Mouse (Mus musculus) thymus, adult 18-20 months (tissue): ENCODE measurements around the gene Gck.

Experiments
- DNase-seq, 2 experiments: peaks; one replicate each; pipeline ENCODE4 v3.0.0; 2022; ENCODE audit warnings: mixed read lengths in 2 of 2

The Gck gene

DNA sequence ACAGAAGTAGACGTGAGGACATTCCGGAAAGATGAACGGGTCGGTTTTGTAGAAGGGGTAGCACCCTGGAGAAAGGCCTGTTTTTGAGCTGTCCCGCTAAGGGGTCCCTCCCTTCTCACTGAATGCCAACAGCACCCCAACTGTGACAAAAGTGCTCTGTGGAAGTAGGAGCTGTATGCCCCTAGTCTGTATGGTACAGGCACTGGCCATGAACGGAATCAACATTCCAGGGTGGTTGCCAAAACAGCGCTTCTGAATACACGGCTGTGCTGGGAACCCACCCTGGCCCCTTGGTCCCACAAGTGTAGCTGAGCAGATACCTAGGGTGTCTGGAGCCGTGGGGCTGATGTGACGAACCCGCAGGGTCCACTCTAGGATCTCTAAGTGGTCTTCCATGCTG is 77.2 kb downstream of the Gck start:
- no peak for DNase-seq

DNA sequence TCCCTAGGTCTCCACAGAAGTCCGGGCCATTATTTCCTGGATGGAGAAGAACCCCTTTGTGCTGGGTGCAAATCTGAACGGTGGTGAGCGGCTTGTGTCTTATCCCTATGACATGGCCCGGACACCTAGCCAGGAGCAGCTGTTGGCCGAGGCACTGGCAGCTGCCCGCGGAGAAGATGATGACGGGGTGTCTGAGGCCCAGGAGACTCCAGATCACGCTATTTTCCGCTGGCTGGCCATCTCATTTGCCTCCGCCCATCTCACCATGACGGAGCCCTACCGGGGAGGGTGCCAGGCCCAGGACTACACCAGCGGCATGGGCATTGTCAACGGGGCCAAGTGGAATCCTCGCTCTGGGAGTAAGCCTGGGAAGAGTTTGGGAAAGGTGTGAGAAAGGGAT is 79.8 kb downstream of the Gck start:
- no peak for DNase-seq

DNA sequence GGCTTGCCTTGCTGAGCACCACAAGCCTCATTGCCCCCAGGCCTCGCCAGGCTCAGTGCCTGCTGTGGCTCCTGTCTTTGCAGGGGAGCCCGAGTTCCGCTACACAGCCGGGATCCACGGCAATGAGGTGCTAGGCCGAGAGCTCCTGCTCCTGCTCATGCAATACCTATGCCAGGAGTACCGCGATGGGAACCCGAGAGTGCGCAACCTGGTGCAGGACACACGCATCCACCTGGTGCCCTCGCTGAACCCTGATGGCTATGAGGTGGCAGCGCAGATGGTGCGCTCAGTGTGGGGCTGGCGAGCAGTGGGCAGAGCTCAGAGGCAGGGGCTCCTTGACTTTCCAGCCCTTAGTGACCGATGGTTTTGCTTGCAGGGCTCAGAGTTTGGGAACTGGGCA is 80.5 kb downstream of the Gck start:
- no peak for DNase-seq

DNA sequence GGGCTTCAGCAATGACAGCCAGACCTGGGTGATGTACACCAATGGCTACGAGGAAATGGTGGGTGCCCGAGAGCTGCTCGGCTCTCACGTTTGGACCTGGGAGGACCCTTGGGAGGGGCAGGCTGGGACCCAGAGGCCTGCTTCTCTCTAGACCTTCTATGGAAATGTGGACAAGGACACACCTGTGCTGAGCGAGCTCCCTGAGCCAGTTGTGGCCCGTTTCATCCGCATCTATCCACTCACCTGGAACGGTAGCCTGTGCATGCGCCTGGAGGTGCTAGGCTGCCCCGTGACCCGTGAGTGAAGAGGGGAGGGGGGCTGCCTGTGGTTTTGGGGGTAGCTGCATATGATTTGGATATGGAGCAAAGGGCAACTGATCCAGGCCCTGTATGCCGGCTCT is 81.6 kb downstream of the Gck start:
- no peak for DNase-seq

DNA sequence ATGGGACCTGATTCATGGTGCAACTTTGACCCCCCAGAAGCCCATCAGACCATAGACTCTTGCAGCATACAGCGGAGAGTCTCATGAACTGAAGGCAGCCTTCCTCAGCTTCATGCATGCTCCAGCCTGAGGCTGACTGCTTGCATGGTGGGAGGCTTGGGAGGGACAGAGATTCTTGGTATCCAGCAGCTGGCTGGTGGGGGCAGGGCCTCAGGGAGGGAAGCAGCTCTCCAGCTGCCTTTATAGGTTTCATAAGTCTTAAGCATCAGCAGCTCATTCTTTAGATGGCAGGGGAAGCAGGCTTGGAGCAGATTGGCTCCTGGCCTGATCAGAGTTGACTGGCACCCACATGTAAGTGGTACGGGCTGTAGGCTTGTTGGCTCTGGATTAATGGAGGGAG is 82.7 kb downstream of the Gck start:
- DNase-seq: no peak

DNA sequence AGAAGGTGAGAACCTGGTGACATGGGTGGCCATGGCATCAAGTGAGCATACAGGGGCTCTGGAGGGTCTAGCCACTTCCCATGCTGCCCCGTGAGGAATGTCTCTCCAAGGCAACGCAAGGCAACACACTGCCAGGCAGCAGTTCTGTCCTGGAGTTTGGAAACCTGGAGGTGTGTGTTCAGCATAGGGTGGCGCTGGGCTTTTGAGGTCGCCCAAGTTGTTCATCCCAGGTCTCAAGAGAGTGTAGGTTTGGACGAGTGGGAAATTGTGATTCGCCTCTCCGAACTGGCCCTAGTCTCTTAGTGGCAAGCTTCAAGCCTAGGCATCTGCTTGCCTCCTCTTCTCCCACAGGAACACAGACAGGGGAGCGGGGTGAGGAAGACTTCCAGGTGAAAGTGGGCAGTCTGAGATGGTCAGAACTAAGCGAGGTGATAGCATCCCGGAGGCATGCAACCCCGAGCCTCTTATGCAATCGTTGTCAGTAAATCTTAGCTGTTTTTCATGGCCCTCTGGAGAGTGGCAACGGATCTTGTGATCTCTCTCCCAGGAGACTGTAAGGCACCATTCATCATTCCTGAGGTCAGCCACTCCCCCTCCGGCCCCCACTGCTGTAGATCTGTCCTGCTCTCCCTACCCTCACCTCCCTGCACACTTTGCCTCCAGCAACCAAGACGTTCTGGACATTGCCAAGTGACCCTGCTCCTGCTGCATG is 87.3 kb downstream of the Gck start:
- DNase-seq: no peak

DNA sequence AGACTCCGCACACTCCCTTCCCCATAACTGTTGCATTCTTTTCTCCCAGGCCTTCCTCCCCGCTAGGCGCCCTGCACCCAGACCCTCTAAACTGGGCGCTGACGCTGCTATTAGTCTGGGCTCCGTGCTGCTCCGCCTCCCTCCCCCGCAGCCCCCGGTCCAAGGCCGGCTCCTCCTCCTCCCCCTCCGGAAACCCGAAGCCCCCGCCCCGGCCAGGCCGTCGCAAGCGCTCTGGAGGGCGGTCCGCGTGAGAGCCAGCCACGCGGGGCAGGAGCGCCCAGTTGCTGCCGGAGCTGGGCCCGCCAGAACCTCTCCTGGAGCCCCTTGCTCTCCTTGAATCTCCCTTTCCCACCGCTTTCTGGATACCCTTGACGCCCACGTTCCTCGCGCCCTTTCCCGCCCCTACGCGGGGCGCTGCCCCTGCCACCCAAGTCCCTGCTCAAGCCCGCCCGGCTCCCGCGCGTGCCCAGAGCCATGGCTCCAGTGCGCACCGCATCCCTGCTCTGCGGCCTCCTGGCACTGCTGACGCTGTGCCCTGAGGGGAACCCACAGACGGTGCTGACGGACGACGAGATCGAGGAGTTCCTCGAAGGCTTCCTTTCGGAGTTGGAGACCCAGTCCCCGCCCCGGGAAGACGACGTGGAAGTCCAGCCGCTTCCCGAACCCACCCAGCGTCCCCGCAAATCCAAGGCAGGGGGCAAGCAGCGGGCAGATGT is 88.0 kb downstream of the Gck start, which contains the start of gene Aebp1:
Aebp1 (plus strand) TSS at position 270 of the 716 bp plus-strand sequence.
- DNase-seq: no peak

DNA sequence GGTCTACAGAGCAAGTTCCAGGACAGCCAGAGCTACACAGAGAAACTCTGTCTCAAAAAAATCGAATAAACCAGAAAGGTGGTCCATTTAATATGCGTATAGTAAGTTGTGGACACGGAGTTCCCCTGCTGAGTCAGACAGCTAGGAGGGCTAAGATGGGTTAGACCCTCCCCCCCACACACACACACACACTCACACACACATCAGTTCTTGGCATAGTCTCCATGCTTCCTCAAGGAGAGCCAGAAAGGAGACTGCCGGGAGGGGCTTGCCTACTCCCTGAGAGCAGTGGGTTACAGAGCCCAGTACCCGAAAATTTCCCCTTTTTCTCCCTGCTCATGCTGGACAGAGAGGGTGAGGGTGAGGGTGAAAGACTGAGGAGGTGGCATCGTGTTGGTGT is 89.2 kb downstream of the Gck start:
- DNase-seq: no peak

DNA sequence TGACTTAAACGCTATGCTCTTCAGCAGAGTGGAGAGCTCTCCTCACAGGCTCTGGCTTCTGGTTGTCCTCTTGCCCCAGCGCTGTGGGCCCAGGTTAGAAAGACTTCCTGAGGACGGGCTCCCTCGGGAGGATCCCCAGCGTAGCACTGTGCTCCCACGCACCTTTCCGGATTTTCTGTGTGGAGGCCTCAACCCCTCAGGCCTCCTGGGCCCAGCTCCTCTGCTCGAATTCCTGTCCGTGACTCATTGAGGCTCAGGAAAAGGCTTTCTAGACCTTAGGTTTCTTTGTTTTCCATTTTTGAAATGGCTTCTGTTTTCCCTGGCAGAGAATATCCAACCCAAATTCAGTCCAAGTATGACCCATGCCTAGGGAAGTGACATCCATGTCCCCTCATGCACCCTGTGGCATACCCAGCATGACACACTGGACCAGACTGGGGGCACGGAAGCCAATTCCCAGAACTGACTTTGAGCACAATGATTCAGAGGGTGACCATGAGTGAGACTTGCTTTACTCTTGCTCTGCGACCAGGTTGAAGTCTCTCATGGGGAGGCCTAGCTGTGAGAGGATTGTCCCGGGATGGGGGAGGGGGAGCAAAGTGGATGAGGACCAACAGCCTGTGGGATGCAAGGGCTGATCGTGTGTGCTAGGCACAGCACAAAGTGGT is 89.9 kb downstream of the Gck start:
- no peak for DNase-seq

DNA sequence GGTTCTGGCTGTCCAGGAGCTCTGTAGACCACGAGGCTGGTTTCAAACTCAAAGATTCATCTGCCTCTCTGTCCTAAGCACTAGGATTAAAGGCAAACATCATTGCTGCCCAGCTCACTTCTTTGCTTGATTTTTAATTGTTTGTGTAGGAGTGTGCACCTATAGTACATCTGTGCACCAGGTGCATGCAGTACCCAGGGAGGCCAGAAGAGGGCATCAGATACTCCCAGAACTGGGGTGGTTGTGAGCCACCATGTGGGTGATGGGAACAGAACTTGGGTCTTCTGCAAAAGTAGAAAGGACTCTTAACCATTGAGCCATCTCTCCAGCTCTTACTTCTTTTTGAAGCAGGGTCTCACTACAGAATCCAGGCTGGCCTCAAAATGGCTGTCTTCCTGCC is 91.2 kb downstream of the Gck start:
- DNase-seq: no peak

DNA sequence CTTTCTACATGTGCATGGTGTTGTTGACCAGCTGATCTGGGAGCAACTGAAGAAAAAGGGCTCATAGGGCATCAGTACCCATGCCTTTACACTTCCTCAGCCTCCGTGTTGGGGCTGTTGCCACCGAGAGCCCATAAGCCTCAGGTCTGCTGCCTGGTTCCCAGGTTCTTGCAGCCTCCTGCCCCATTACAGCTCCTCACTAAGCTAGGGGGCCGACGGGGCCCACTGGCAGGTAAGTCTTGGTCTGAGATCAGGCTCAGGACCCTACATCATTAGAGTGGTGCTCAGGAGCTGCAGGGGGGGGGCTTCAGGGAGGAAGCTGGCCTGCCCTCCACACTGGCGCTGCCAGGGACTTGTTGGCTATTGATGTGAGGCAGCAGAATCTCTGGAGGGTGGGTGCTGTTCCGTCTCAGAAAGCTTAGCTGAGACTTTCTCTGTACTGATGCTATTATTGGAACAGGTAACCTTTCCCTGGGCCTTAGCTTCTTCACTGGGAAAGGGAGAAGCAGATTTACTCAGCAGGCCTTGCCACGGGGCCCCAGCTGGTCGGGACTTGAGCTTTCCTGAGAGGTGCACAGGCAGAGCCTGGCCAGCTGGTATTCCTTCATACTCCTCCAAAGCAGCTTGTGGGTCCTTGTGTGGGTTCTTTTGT is 93.3 kb downstream of the Gck start:
- no peak for DNase-seq

DNA sequence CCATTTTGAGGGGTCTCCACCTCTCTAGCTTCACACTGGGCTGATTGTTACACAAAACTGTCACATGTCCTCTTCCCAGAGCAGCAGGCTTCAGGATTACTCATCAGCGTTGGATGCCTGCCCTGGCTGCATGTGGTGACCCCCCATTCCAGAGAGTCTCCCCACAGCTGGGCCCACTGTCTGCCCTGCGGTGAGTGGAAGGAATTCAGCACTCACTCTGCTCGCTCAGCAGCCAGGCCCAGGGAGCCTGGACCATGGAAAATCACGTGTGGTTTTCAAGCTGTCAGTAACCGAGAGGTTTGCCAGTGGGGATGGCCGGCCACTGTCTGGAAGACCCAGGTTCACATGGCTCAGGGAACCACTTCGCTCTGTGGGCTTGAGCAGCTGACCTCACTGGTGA is 94.0 kb downstream of the Gck start:
- DNase-seq: no peak

DNA sequence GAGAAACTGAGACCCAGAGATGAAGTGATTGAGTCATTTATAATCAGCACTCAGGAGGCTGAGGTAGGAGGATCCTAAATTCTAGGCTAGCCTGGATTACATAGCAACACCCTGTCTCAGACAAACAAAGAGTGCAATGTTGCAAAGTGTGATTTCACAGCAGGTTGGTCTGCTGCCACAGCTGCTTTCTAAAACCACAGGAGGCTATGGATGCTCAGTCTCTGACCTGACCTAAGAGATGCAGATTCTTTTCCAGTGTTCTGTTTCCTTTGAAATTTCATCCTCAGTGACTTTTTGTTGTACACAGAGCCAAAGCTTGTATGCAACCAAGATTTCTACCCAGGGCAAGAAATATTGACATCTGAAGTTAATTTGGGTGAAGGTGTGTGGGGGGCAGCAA is 94.4 kb downstream of the Gck start:
- DNase-seq: no peak

DNA sequence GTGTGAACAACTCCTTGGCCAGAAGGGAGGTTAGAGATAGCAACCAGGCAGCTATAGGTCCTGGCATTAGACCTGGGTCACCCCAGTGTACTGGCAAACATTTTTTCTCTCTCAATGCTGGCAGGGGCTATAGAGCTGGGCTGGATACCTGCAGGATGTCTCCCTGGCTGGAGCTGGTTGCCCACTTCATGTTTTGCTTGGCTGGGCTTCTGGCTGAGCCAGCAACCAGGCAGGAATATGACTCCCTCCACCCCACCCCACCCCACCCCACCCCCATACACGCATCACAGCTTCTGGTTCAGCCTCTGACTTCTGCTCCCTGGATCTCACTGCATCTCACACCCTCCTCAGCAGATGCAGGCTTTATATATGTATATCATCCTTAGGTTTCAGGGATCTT is 97.6 kb downstream of the Gck start:
- DNase-seq: no peak

DNA sequence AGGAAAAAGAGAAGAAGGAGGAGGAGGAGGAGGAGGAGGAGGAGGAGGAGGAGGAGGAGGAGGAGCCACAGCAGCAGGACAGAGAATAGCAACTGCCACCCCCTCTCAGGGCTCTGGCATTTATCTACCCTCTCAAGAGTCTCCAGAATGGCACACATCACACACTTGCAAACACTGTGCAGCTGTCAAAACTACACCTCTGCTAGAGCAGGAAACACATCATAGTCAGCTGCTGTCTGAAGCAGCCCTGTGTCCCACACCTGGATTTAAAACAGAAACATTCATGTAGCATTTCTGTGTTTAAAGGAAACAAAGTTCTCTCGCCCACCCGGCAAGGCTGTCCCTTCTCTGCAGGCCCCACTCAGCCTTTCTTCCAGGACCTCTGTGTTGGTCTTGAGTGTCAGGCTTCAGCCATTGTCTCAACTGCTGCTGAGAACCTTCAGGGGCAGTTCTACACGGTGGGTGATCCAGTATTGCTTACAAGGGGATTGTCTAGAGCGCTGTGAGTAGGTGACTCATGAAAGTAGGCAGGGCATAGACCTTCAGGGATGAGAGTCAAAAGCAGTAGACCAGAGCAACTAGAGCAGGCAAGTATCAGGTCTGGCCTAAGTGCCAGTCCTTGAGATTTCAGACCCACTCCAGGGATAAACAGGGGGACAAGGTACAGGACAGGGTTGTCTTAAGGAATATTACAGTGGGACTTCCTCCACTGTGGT is 98.7 kb downstream of the Gck start:
- DNase-seq: peak; percentile 25 to 69
